In the genomic region with DNA sequence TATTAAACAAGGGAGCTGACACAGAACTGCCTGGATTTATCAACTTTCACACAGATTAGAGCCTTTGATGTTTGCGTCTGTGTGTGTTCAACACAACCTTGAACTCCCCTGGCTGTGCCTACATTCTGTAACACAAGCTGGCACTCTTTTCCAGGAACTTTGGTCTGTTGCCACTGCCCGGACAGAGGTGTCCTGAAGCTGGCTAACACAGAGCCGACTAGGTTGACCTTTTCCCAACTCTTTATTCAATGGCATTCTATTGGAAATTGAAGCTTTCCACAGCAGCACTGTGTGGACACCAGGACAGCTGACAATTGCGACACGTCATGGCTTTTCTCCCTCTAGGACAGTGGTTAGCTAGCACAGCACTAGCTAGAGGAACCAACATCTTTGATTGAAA, we compare ENCODE assay signal across 22 mouse cellular contexts. TPM values are rescaled to one million over a fixed set of nuclear protein-coding genes. Genes with fewer than 3 reads are reported as not detected.
A peak's percentile ranks its signal among the peaks of the same experiment; 100 is the strongest.
DNase-seq lines count a peak whose midpoint lies in the region; ATAC-seq lines count a peak whose summit lies in the region.
"Had no signal": no experiment of that assay in that cellular context is flagged by ENCODE, and none has a peak within 500 bp of the region (broad histone marks: within the 10 kb centered on the region; RNA-seq: fewer than 3 reads in every experiment).

No protein-coding gene starts in this region.

- WGBS in liver, embryonic 16.5 days (ENCODE audit: insufficient replicate concordance) = 42% methylated on average over 5 of the region's 5 CpGs

- no peaks in the 10 kb centered on the region for H3K9me3 ChIP-seq in liver, embryonic 16.5 days (replicated peaks; ENCODE audit: control insufficient read depth, low read length)
- H3K9me3 ChIP-seq: forebrain, embryonic 10.5 days; heart, embryonic 10.5 days; hindbrain, embryonic 15.5 days had no signal

- no peak overlapping the region for H3K9ac ChIP-seq in liver, embryonic 16.5 days (ENCODE audit: low read depth, low read length)
- H3K9ac ChIP-seq: hindbrain, embryonic 15.5 days had no signal

- intact Hi-C loops in left cerebral cortex, postnatal 36 days (cut with DNase I) = no loop called here

- ATAC-seq in liver, embryonic 16.5 days (ENCODE audit: low read depth) = peak; percentile 91
- ATAC-seq: activated CD4-positive, CD25-positive, alpha-beta regulatory T cell, adult 4 months; Patski had no signal

- H3K27ac ChIP-seq in liver, embryonic 16.5 days (ENCODE audit: low read length) = no peak overlapping the region
- H3K27ac ChIP-seq: forebrain, embryonic 10.5 days; heart, embryonic 10.5 days; hindbrain, embryonic 15.5 days had no signal

- H3K4me1 ChIP-seq in liver, embryonic 16.5 days (ENCODE audit: control insufficient read depth, low read depth, low read length) = no peaks in the 10 kb centered on the region
- H3K4me1 ChIP-seq: forebrain, embryonic 10.5 days; heart, embryonic 10.5 days; hindbrain, embryonic 15.5 days had no signal

- H3K4me3 ChIP-seq in liver, embryonic 16.5 days (ENCODE audit: low read depth, low read length) = no peak overlapping the region
- H3K4me3 ChIP-seq: forebrain, embryonic 10.5 days; heart, embryonic 10.5 days; hindbrain, embryonic 15.5 days had no signal

- H3K4me2 ChIP-seq in liver, embryonic 16.5 days (ENCODE audit: low read depth, low read length) = no peak overlapping the region
- H3K4me2 ChIP-seq: hindbrain, embryonic 15.5 days; midbrain, embryonic 11.5 days had no signal

- DNase-seq in kidney, postnatal 36 days = peak; percentile 28 to 44
- no peak for DNase-seq in kidney, adult 9 months
- peak; percentile 58 to 88 for DNase-seq in adrenal gland, adult (ENCODE audit: inconsistent age in 2 of 2, low spot score in 1 of 2)
- DNase-seq in adrenal gland, postnatal 36 days = peak; percentile 68 to 69
- DNase-seq in left cerebral cortex, postnatal 36 days (ENCODE audit: low spot score in 2 of 2) = no peak
- no peak for DNase-seq in cerebellum, postnatal 25 days
- no peak for DNase-seq in layer of hippocampus, adult 18-20 months (ENCODE audit: low spot score in 2 of 2)
- DNase-seq: cerebellum, adult 2 months; heart, postnatal 10 days; layer of hippocampus, postnatal 36 days; left cerebral cortex, postnatal 4 days; lung, adult 2 months; lung, postnatal 4 days; right cerebral cortex, adult 18-20 months; spleen, adult 18-20 months had no signal

- no peaks in the 10 kb centered on the region for H3K27me3 ChIP-seq in liver, embryonic 16.5 days (ENCODE audit: control insufficient read depth, insufficient read depth, low read depth, low read length)
- H3K27me3 ChIP-seq: hindbrain, embryonic 15.5 days had no signal

- H3K36me3 ChIP-seq in liver, embryonic 16.5 days (ENCODE audit: control insufficient read depth, insufficient read depth) = no peaks in the 10 kb centered on the region
- H3K36me3 ChIP-seq: forebrain, embryonic 10.5 days; heart, embryonic 10.5 days; hindbrain, embryonic 15.5 days had no signal

RNA-seq across cellular contexts. Expression of gene Abcc2, which starts 15.2 kb away (rescaled TPM):
- under 1 TPM; 0.10 to 0.30 TPM for total RNA-seq in adrenal gland, postnatal 36 days (2021)
- polyA plus RNA-seq in liver, embryonic 16.5 days (2015; fragmentation: Nextera tagmentation; extraction: Ambion mirVana) = 10.7 and 13.6 TPM in 2 replicates
- total RNA-seq in left cerebral cortex, postnatal 36 days (2021) = not detected
- under 1 TPM in 1 of 2 experiments, not detected in 1; 0.05 TPM for total RNA-seq in layer of hippocampus, adult 18-20 months (2021)
- total RNA-seq: heart, postnatal 10 days; layer of hippocampus, postnatal 36 days had no signal
- polyA plus RNA-seq: activated CD4-positive, CD25-positive, alpha-beta regulatory T cell, adult 4 months; forebrain, embryonic 10.5 days; midbrain, embryonic 11.5 days; Patski had no signal

RNA-seq across cellular contexts. Expression of gene Cox15, which starts 44.4 kb away (rescaled TPM):
- 10 to 100 TPM; 35.3 to 43.6 TPM for total RNA-seq in adrenal gland, postnatal 36 days (2021)
- 5.2 and 5.3 TPM in 2 replicates for polyA plus RNA-seq in liver, embryonic 16.5 days (2015; fragmentation: Nextera tagmentation; extraction: Ambion mirVana)
- total RNA-seq in left cerebral cortex, postnatal 36 days (2021) = 10 to 100 TPM; 13.3 to 17.1 TPM
- 10 to 100 TPM; 11.8 to 16.5 TPM for total RNA-seq in layer of hippocampus, adult 18-20 months (2021)

RNA-seq across cellular contexts. Expression of gene Cutc, which starts 44.4 kb away (rescaled TPM):
- 10 to 100 TPM in 1 of 2 experiments, 1 to 10 TPM in 1; 7.5 to 14.7 TPM for total RNA-seq in adrenal gland, postnatal 36 days (2021)
- 9.6 and 10.8 TPM in 2 replicates for polyA plus RNA-seq in liver, embryonic 16.5 days (2015; fragmentation: Nextera tagmentation; extraction: Ambion mirVana)
- total RNA-seq in left cerebral cortex, postnatal 36 days (2021) = 1 to 10 TPM; 5.7 to 5.9 TPM
- 1 to 10 TPM; 5.2 to 7.8 TPM for total RNA-seq in layer of hippocampus, adult 18-20 months (2021)

Comparison
In these comparisons a context has a peak if more than half of its experiments do, and no peak if none do; other contexts are left out.
1. DNase-seq: peak in kidney, postnatal 36 days (2 of 2), adrenal gland, adult (2 of 2) and adrenal gland, postnatal 36 days (2 of 2); none in kidney, adult 9 months (single experiment), left cerebral cortex, postnatal 36 days (0 of 2), cerebellum, postnatal 25 days (0 of 2) and layer of hippocampus, adult 18-20 months (0 of 2).